Mouse (Mus musculus): Measurements from ENCODE around the gene Dok3.

Gene Dok3

GRCm38 (mm10) chr13:55505810-55506209, 23.3 kb downstream of the Dok3 start:
- DNase-seq = no peak

GRCm38 (mm10) chr13:55504390-55504789, 24.7 kb downstream of the Dok3 start:
- DNase-seq = no peak

GRCm38 (mm10) chr13:55502405-55502804, 26.7 kb downstream of the Dok3 start:
- no peak for DNase-seq

GRCm38 (mm10) chr13:55500575-55500974, 28.5 kb downstream of the Dok3 start:
- peak; percentile 76 for DNase-seq

GRCm38 (mm10) chr13:55498906-55499305, 30.2 kb downstream of the Dok3 start:
- DNase-seq = no peak

- no peak for DNase-seq
Measured at GRCm38 (mm10) chr13:55496661-55497060, 32.4 kb downstream of the Dok3 start.

GRCm38 (mm10) chr13:55495702-55496101, 33.4 kb downstream of the Dok3 start:
- DNase-seq = no peak

GRCm38 (mm10) chr13:55494883-55495621, 34.0 kb downstream of the Dok3 start:
- peak; percentile 72 for DNase-seq

- DNase-seq = no peak
Measured at GRCm38 (mm10) chr13:55494257-55494656, 34.8 kb downstream of the Dok3 start.

GRCm38 (mm10) chr13:55487578-55488498, 41.3 kb downstream of the Dok3 start, which contains the start of gene Dbn1:
Gene Dbn1, minus strand, starts transcription at chr13:55488111.
- DNase-seq = peak; percentile 18

GRCm38 (mm10) chr13:55486916-55487577, 42.0 kb downstream of the Dok3 start:
- no peak for DNase-seq

- no peak for DNase-seq
Measured at GRCm38 (mm10) chr13:55486029-55486794, 42.9 kb downstream of the Dok3 start.

GRCm38 (mm10) chr13:55484520-55485088, 44.5 kb downstream of the Dok3 start:
- no peak for DNase-seq

GRCm38 (mm10) chr13:55483593-55483992, 45.5 kb downstream of the Dok3 start:
- DNase-seq = no peak

- no peak for DNase-seq
Measured at GRCm38 (mm10) chr13:55483071-55483470, 46.0 kb downstream of the Dok3 start.

GRCm38 (mm10) chr13:55482542-55482941, 46.6 kb downstream of the Dok3 start:
- DNase-seq = no peak

GRCm38 (mm10) chr13:55479929-55480328, 49.2 kb downstream of the Dok3 start:
- DNase-seq = no peak

GRCm38 (mm10) chr13:55479008-55479407, 50.1 kb downstream of the Dok3 start:
- peak; percentile 33 for DNase-seq

GRCm38 (mm10) chr13:55478036-55478435, 51.1 kb downstream of the Dok3 start:
- peak; percentile 49 for DNase-seq

- DNase-seq = no peak
Measured at GRCm38 (mm10) chr13:55477492-55477891, 51.6 kb downstream of the Dok3 start.

GRCm38 (mm10) chr13:55476256-55476655, 52.8 kb downstream of the Dok3 start:
- DNase-seq = no peak

- no peak for DNase-seq
Measured at GRCm38 (mm10) chr13:55475750-55476149, 53.3 kb downstream of the Dok3 start.
